Mouse (Mus musculus) E14TG2a.4 (cell line): ENCODE results near the gene Katnal1.

ENCODE experiments used
- H3K27me3 ChIP-seq: 2 replicates; pipeline ENCODE4 v1.6.1; 2014; ENCODE audit warnings: low read length, control low read depth; ENCODE audit not compliant: insufficient read depth
- H3K36me3 ChIP-seq: 2 replicates; pipeline ENCODE4 v1.6.1; 2014; ENCODE audit warnings: low read length, control low read depth; ENCODE audit not compliant: insufficient read depth
- H3K4me1 ChIP-seq: replicated peaks from 2 replicates; pipeline ENCODE4 v1.6.1; 2014; ENCODE audit warnings: low read depth, low read length, control low read depth
- H3K4me3 ChIP-seq: replicated peaks from 2 replicates; pipeline ENCODE4 v1.5.1; 2014; ENCODE audit warnings: mild to moderate bottlenecking, low read length
- H3K9me3 ChIP-seq: 2 replicates; pipeline ENCODE4 v1.6.1; 2014; ENCODE audit warnings: low read length, control low read depth
- CTCF ChIP-seq: conservative IDR thresholded peaks from 2 replicates; pipeline ENCODE4 v1.5.1; 2014; ENCODE audit warnings: low read length
- NANOG ChIP-seq: IDR thresholded peaks from 2 replicates; pipeline ENCODE4 v1.6.1; 2014; ENCODE audit warnings: borderline replicate concordance, low read length, mixed read lengths
- POU5F1 ChIP-seq: IDR thresholded peaks from 2 replicates; pipeline ENCODE4 v1.6.1; 2014; ENCODE audit warnings: low read length, borderline replicate concordance

Katnal1 gene

GRCm38 (mm10) chr5:148867766-148868165, 61.4 kb downstream of the Katnal1 start:
- Histone ChIP-seq H3K4me1 (peaks cover 18% of the 10 kb centered on the region; the same call in 1 of the 2 replicates), H3K9me3 (no peaks in the 10 kb centered on the region), H3K36me3 (no peaks in the 10 kb centered on the region), H3K27me3 (peaks cover 8% of the 10 kb centered on the region), H3K4me3 (no peak overlapping the region)
- TF ChIP-seq NANOG, result no peak
- TF ChIP-seq CTCF, result no peak
- TF ChIP-seq POU5F1, result no peak

GRCm38 (mm10) chr5:148867171-148867570, 61.9 kb downstream of the Katnal1 start:
- Histone ChIP-seq H3K9me3 (no peaks in the 10 kb centered on the region), H3K4me3 (no peak overlapping the region), H3K4me1 (peaks cover 22% of the 10 kb centered on the region), H3K27me3 (peaks cover 8% of the 10 kb centered on the region), H3K36me3 (no peaks in the 10 kb centered on the region)
- no peak for TF ChIP-seq POU5F1
- no peak for TF ChIP-seq CTCF
- TF ChIP-seq NANOG, result no peak

GRCm38 (mm10) chr5:148866571-148866970, 62.5 kb downstream of the Katnal1 start:
- TF ChIP-seq CTCF (no peak), NANOG (no peak), POU5F1 (no peak)
- no peaks in the 10 kb centered on the region for H3K9me3 ChIP-seq
- no peak overlapping the region for H3K4me3 ChIP-seq
- H3K4me1 ChIP-seq, result peaks cover 26% of the 10 kb centered on the region
- H3K27me3 ChIP-seq, result peaks cover 11% of the 10 kb centered on the region
- H3K36me3 ChIP-seq, result no peaks in the 10 kb centered on the region

GRCm38 (mm10) chr5:148863409-148863808, 65.7 kb downstream of the Katnal1 start:
- no peak overlapping the region for H3K4me3 ChIP-seq
- TF ChIP-seq POU5F1 (no peak), NANOG (no peak), CTCF (no peak)
- H3K27me3 ChIP-seq, result peaks cover 12% of the 10 kb centered on the region
- H3K9me3 ChIP-seq, result no peaks in the 10 kb centered on the region
- H3K4me1 ChIP-seq, result peaks cover 16% of the 10 kb centered on the region
- H3K36me3 ChIP-seq, result no peaks in the 10 kb centered on the region

GRCm38 (mm10) chr5:148862853-148863252, 66.3 kb downstream of the Katnal1 start:
- Histone ChIP-seq H3K36me3 (no peaks in the 10 kb centered on the region), H3K4me1 (peaks cover 17% of the 10 kb centered on the region), H3K4me3 (no peak overlapping the region), H3K9me3 (no peaks in the 10 kb centered on the region), H3K27me3 (peaks cover 8% of the 10 kb centered on the region)
- TF ChIP-seq CTCF (no peak), NANOG (no peak), POU5F1 (no peak)

GRCm38 (mm10) chr5:148862136-148862535, 67.0 kb downstream of the Katnal1 start:
- Histone ChIP-seq H3K4me1 (peaks cover 24% of the 10 kb centered on the region), H3K9me3 (no peaks in the 10 kb centered on the region), H3K27me3 (peaks cover 5% of the 10 kb centered on the region; the same call in 1 of the 2 replicates), H3K36me3 (no peaks in the 10 kb centered on the region), H3K4me3 (no peak overlapping the region)
- TF ChIP-seq POU5F1 (no peak), CTCF (no peak), NANOG (no peak)

- H3K9me3 ChIP-seq, result no peaks in the 10 kb centered on the region
- H3K27me3 ChIP-seq, result peaks cover 5% of the 10 kb centered on the region; the same call in 1 of the 2 replicates
- H3K4me3 ChIP-seq, result no peak overlapping the region
- TF ChIP-seq CTCF (no peak), NANOG (no peak), POU5F1 (no peak)
- H3K36me3 ChIP-seq, result no peaks in the 10 kb centered on the region
- H3K4me1 ChIP-seq, result peaks cover 33% of the 10 kb centered on the region
Observed at GRCm38 (mm10) chr5:148857522-148857921, 71.6 kb downstream of the Katnal1 start.

GRCm38 (mm10) chr5:148855047-148855446, 74.1 kb downstream of the Katnal1 start:
- Histone ChIP-seq H3K4me1 (peaks cover 26% of the 10 kb centered on the region), H3K36me3 (no peaks in the 10 kb centered on the region), H3K9me3 (no peaks in the 10 kb centered on the region), H3K27me3 (no peaks in the 10 kb centered on the region), H3K4me3 (no peak overlapping the region)
- no peak for TF ChIP-seq NANOG
- TF ChIP-seq POU5F1, result no peak
- TF ChIP-seq CTCF, result no peak

GRCm38 (mm10) chr5:148854166-148854565, 75.0 kb downstream of the Katnal1 start:
- peaks cover 26% of the 10 kb centered on the region for H3K4me1 ChIP-seq
- H3K9me3 ChIP-seq, result no peaks in the 10 kb centered on the region
- no peaks in the 10 kb centered on the region for H3K27me3 ChIP-seq
- H3K36me3 ChIP-seq, result no peaks in the 10 kb centered on the region
- TF ChIP-seq POU5F1 (no peak), CTCF (no peak), NANOG (no peak)
- no peak overlapping the region for H3K4me3 ChIP-seq
